In the genomic region with DNA sequence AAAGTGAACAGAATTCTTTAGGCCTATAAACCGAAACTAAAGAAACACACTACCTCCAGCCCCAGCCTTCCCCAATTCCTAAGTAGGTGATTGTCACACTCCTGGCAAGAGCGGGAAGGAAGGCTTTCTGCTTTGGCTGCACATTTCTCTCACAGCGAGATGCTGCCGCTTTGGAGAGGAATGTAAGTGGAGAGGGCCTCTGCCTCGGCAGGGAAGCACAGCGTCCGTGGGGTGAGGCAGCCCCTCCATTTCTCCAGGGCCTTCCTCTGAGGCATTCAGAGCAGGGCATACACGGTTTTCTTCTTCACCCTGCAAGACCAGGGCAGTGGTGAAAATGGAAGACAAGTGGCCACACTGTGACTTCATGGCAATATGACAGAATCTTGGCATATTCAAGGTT, we compare ENCODE assay signal across 36 mouse cellular contexts. TPM values are rescaled to one million over a fixed set of nuclear protein-coding genes. Genes with fewer than 3 reads are reported as not detected.
DNase-seq lines count a peak whose midpoint lies in the region; ATAC-seq and TF ChIP-seq lines count a peak whose summit lies in the region.
"Had no signal": no experiment of that assay in that cellular context is flagged by ENCODE, and none has a peak within 500 bp of the region (broad histone marks: within the 10 kb centered on the region; RNA-seq: fewer than 3 reads in every experiment).

No protein-coding gene starts in this region.

- no peak for TF ChIP-seq POLR2A in cerebellum, adult 2 months (IDR thresholded peaks at IDR 0.05; ENCODE audit: borderline replicate concordance, insufficient read depth, low read length)

- 9% methylated on average over 8 of the region's 8 CpGs for whole genome bisulfite sequencing in cerebellum, adult 2 months
- WGBS in forebrain, embryonic 10.5 days = 47% methylated on average over 8 of the region's 8 CpGs
- 46% methylated on average over 8 of the region's 8 CpGs for WGBS in forebrain, embryonic 11.5 days
- 48% methylated on average over 8 of the region's 8 CpGs for WGBS in midbrain, embryonic 14.5 days
- WGBS in midbrain, embryonic 16.5 days = 51% methylated on average over 8 of the region's 8 CpGs

- no peaks in the 10 kb centered on the region for H3K9me3 ChIP-seq in forebrain, embryonic 10.5 days
- no peaks in the 10 kb centered on the region for H3K9me3 ChIP-seq in forebrain, embryonic 11.5 days (ENCODE audit: control insufficient read depth, low read length)
- H3K9me3 ChIP-seq in midbrain, embryonic 14.5 days (ENCODE audit: control insufficient read depth, low read length) = no peaks in the 10 kb centered on the region
- H3K9me3 ChIP-seq in midbrain, embryonic 16.5 days (replicated peaks; ENCODE audit: control insufficient read depth, low read length, poor library complexity, severe bottlenecking) = no peaks in the 10 kb centered on the region
- H3K9me3 ChIP-seq: embryonic facial prominence, embryonic 15.5 days; G1E; heart, embryonic 15.5 days; hindbrain, embryonic 13.5 days; midbrain, embryonic 13.5 days had no signal

- H3K36me3 ChIP-seq in forebrain, embryonic 10.5 days (replicated peaks) = peaks cover 20% of the 10 kb centered on the region
- H3K36me3 ChIP-seq in forebrain, embryonic 11.5 days (ENCODE audit: control insufficient read depth, insufficient read depth, low read length) = no peaks in the 10 kb centered on the region
- H3K36me3 ChIP-seq in midbrain, embryonic 14.5 days (ENCODE audit: control insufficient read depth, insufficient read depth, low read length) = peaks cover 9% of the 10 kb centered on the region; the same call in 1 of the 2 replicates
- no peaks in the 10 kb centered on the region for H3K36me3 ChIP-seq in midbrain, embryonic 16.5 days (ENCODE audit: control insufficient read depth, insufficient read depth, low read length)
- H3K36me3 ChIP-seq: embryonic facial prominence, embryonic 15.5 days; heart, embryonic 15.5 days had no signal

- peaks cover 11% of the 10 kb centered on the region for H3K4me1 ChIP-seq in cerebellum, adult 2 months (ENCODE audit: control insufficient read depth, insufficient read depth, low read length)
- peaks cover 30% of the 10 kb centered on the region for H3K4me1 ChIP-seq in forebrain, embryonic 10.5 days
- peaks cover 3% of the 10 kb centered on the region; the same call in 1 of the 2 replicates for H3K4me1 ChIP-seq in forebrain, embryonic 11.5 days (replicated peaks; ENCODE audit: control insufficient read depth, insufficient read depth, low read length)
- no peaks in the 10 kb centered on the region for H3K4me1 ChIP-seq in midbrain, embryonic 14.5 days (ENCODE audit: control insufficient read depth, insufficient read depth, low read length)
- no peaks in the 10 kb centered on the region for H3K4me1 ChIP-seq in midbrain, embryonic 16.5 days (ENCODE audit: control insufficient read depth, insufficient read depth, low read length)
- H3K4me1 ChIP-seq: embryonic facial prominence, embryonic 15.5 days had no signal

- DNase-seq in cerebellum, adult 2 months = peak; percentile 38 to 55
- DNase-seq in cerebellum, adult 8-10 months = no peak
- DNase-seq in forebrain, embryonic 10.5 days (ENCODE audit: extremely low spot score, low spot score) = no peak
- DNase-seq in forebrain, embryonic 11.5 days (ENCODE audit: low spot score) = no peak
- DNase-seq in midbrain, embryonic 14.5 days = no peak
- DNase-seq in embryo, embryonic 10.5 days (ENCODE audit: low spot score) = no peak
- DNase-seq: adrenal gland, postnatal 10 days; gastrocnemius, adult 2 months; gastrocnemius, postnatal 36 days; heart, adult 2 months; heart, postnatal 4 days; kidney, adult 9 months; kidney, postnatal 10 days; layer of hippocampus, postnatal 36 days; left cerebral cortex, postnatal 4 days; liver; lung, adult 2 months; lung, postnatal 10 days; right cerebral cortex, adult 18-20 months; right cerebral cortex, postnatal 4 days; thymus, adult 2 months; thymus, postnatal 4 days had no signal

- H3K4me3 ChIP-seq in cerebellum, adult 2 months (replicated peaks; ENCODE audit: insufficient read depth, low read depth, low read length) = no peak overlapping the region
- H3K4me3 ChIP-seq in forebrain, embryonic 10.5 days = no peak overlapping the region
- H3K4me3 ChIP-seq in forebrain, embryonic 11.5 days (ENCODE audit: low read depth, low read length) = no peak overlapping the region
- H3K4me3 ChIP-seq in midbrain, embryonic 14.5 days (replicated peaks; ENCODE audit: low read depth, low read length) = no peak overlapping the region
- H3K4me3 ChIP-seq in midbrain, embryonic 16.5 days (ENCODE audit: low read depth, low read length) = no peak overlapping the region
- H3K4me3 ChIP-seq: embryonic facial prominence, embryonic 15.5 days; gastrocnemius, adult 2 months; heart, adult 2 months; heart, embryonic 15.5 days; hindbrain, embryonic 13.5 days; midbrain, embryonic 13.5 days had no signal

- no peak for ATAC-seq in forebrain, embryonic 11.5 days (replicated peaks; ENCODE audit: low FRiP score)
- ATAC-seq in midbrain, embryonic 14.5 days (ENCODE audit: low FRiP score, low TSS enrichment) = no peak
- ATAC-seq in midbrain, embryonic 16.5 days = no peak
- ATAC-seq: forebrain, embryonic 14.5 days; intestine, embryonic 16.5 days; midbrain, embryonic 13.5 days; Patski had no signal

- no peak overlapping the region for H3K4me2 ChIP-seq in forebrain, embryonic 11.5 days (ENCODE audit: low read depth, low read length, severe bottlenecking)
- H3K4me2 ChIP-seq in midbrain, embryonic 14.5 days (ENCODE audit: low read length) = no peak overlapping the region
- H3K4me2 ChIP-seq in midbrain, embryonic 16.5 days (ENCODE audit: low read length) = no peak overlapping the region
- H3K4me2 ChIP-seq: embryonic facial prominence, embryonic 15.5 days; heart, embryonic 15.5 days; hindbrain, embryonic 13.5 days; midbrain, embryonic 13.5 days had no signal

- no peak for TF ChIP-seq CTCF in cerebellum, adult 2 months (IDR thresholded peaks at IDR 0.05; ENCODE audit: borderline replicate concordance, insufficient read depth, low read depth, low read length)

- no peak overlapping the region for H3K9ac ChIP-seq in forebrain, embryonic 11.5 days (ENCODE audit: low read length)
- H3K9ac ChIP-seq in midbrain, embryonic 14.5 days (replicated peaks; ENCODE audit: low read length) = 0 out of 2 replicates have a peak overlapping the region, but pooled peaks have one; percentile 12
- no peak overlapping the region for H3K9ac ChIP-seq in midbrain, embryonic 16.5 days (ENCODE audit: low read depth, low read length)
- H3K9ac ChIP-seq: embryonic facial prominence, embryonic 15.5 days; heart, embryonic 15.5 days; hindbrain, embryonic 13.5 days; liver, embryonic 14.5 days; midbrain, embryonic 13.5 days had no signal

- 0 out of 2 replicates have a peak overlapping the region, but pooled peaks have one; percentile 20 for H3K27ac ChIP-seq in cerebellum, adult 2 months (ENCODE audit: insufficient read depth, low read length)
- H3K27ac ChIP-seq in forebrain, embryonic 10.5 days = peak overlapping the region; percentile 62
- no peak overlapping the region for H3K27ac ChIP-seq in forebrain, embryonic 11.5 days (ENCODE audit: low read depth, low read length)
- no peak overlapping the region for H3K27ac ChIP-seq in midbrain, embryonic 14.5 days (replicated peaks; ENCODE audit: low read depth, low read length)
- no peak overlapping the region for H3K27ac ChIP-seq in midbrain, embryonic 16.5 days (ENCODE audit: low read length)
- H3K27ac ChIP-seq: embryonic facial prominence, embryonic 15.5 days; gastrocnemius, adult 2 months; heart, adult 2 months; heart, embryonic 15.5 days; hindbrain, embryonic 13.5 days; liver, embryonic 14.5 days; macrophage; midbrain, embryonic 13.5 days had no signal

- no peaks in the 10 kb centered on the region for H3K27me3 ChIP-seq in cerebellum, adult 2 months (ENCODE audit: control insufficient read depth, insufficient read depth, low read length)
- H3K27me3 ChIP-seq in forebrain, embryonic 10.5 days (ENCODE audit: poor library complexity, severe bottlenecking) = no peaks in the 10 kb centered on the region
- no peaks in the 10 kb centered on the region for H3K27me3 ChIP-seq in forebrain, embryonic 11.5 days (ENCODE audit: control insufficient read depth, insufficient read depth, low read length)
- no peaks in the 10 kb centered on the region for H3K27me3 ChIP-seq in midbrain, embryonic 14.5 days (ENCODE audit: control insufficient read depth, insufficient read depth, low read length)
- no peaks in the 10 kb centered on the region for H3K27me3 ChIP-seq in midbrain, embryonic 16.5 days (ENCODE audit: control insufficient read depth, insufficient read depth, low read depth, low read length)
- H3K27me3 ChIP-seq: embryonic facial prominence, embryonic 15.5 days; heart, embryonic 15.5 days; hindbrain, embryonic 13.5 days; midbrain, embryonic 13.5 days; Patski had no signal

RNA-seq across cellular contexts. Expression of a gene that starts 11.6 kb away (rescaled TPM):
- 575 and 649 TPM in 2 replicates for polyA plus RNA-seq in cerebellum, adult 2 months (2012; rRNA removed)
- 1,402 and 1,403 TPM in 2 replicates for polyA plus RNA-seq in forebrain, embryonic 10.5 days (2016; fragmentation: Nextera tagmentation; extraction: Ambion mirVana)
- polyA plus RNA-seq in forebrain, embryonic 11.5 days (2014; fragmentation: Nextera tagmentation; extraction: Ambion mirVana) = 1,332 and 1,456 TPM in 2 replicates
- 1,162 and 1,243 TPM in 2 replicates for polyA plus RNA-seq in midbrain, embryonic 14.5 days (2014; fragmentation: Nextera tagmentation; extraction: Ambion mirVana)
- polyA plus RNA-seq in midbrain, embryonic 16.5 days (2015; fragmentation: Nextera tagmentation; extraction: Ambion mirVana) = 821 and 838 TPM in 2 replicates

RNA-seq across cellular contexts. Expression of a gene that starts 22.3 kb away (rescaled TPM):
- not detected in 2 replicates for polyA plus RNA-seq in cerebellum, adult 2 months (2012; rRNA removed)
- polyA plus RNA-seq in forebrain, embryonic 10.5 days (2016; fragmentation: Nextera tagmentation; extraction: Ambion mirVana) = not detected in 2 replicates
- polyA plus RNA-seq in forebrain, embryonic 11.5 days (2014; fragmentation: Nextera tagmentation; extraction: Ambion mirVana) = not detected in 2 replicates
- not detected in 2 replicates for polyA plus RNA-seq in midbrain, embryonic 14.5 days (2014; fragmentation: Nextera tagmentation; extraction: Ambion mirVana)
- 0.05 TPM in 1 of 2 replicates, not detected in the other for polyA plus RNA-seq in midbrain, embryonic 16.5 days (2015; fragmentation: Nextera tagmentation; extraction: Ambion mirVana)
- polyA plus RNA-seq: embryonic facial prominence, embryonic 15.5 days; forebrain, embryonic 14.5 days; frontal cortex, adult 2 months; G1E; heart, adult 2 months; heart, embryonic 15.5 days; hindbrain, embryonic 13.5 days; intestine, embryonic 16.5 days; large intestine, adult 2 months; liver, embryonic 14.5 days; lung, adult 2 months; macrophage; midbrain, embryonic 13.5 days; neural tube, embryonic 11.5 days; Patski; thymus, adult 2 months had no signal

Comparison
In these comparisons a context has a peak if more than half of its experiments do, and no peak if none do; other contexts are left out.
1. DNase-seq: peak in cerebellum, adult 2 months (2 of 2); none in cerebellum, adult 8-10 months (single experiment), forebrain, embryonic 10.5 days (single experiment), forebrain, embryonic 11.5 days (single experiment), midbrain, embryonic 14.5 days (single experiment) and embryo, embryonic 10.5 days (single experiment).
2. H3K27ac ChIP-seq: peak in cerebellum, adult 2 months (single experiment) and forebrain, embryonic 10.5 days (single experiment); none in forebrain, embryonic 11.5 days (single experiment), midbrain, embryonic 14.5 days (single experiment) and midbrain, embryonic 16.5 days (single experiment).